Mouse (Mus musculus) splenic B cell, adult 2 months (primary cell): Measurements from ENCODE around the gene Stx4a.
"Not testable (repeated sequence)": the region's sequence is repeated elsewhere in the genome, so short reads cannot be mapped to it uniquely, and the experiment has no call there.

Experiments used
- DNase-seq: peaks from one replicate; pipeline ENCODE4 v3.0.0-alpha.2; 2011; ENCODE audit warnings: low read depth, low spot score
- H3K27me3 ChIP-seq: 2 replicates; pipeline ENCODE4 v1.6.1; 2012; ENCODE audit warnings: mild to moderate bottlenecking, low read length, moderate library complexity, mixed read lengths; ENCODE audit not compliant: control insufficient read depth, poor library complexity, insufficient read depth, severe bottlenecking
- H3K36me3 ChIP-seq: 2 replicates; pipeline ENCODE4 v1.6.1; 2012; ENCODE audit warnings: mild to moderate bottlenecking, low read length, moderate library complexity, mixed read lengths; ENCODE audit not compliant: control insufficient read depth, poor library complexity, insufficient read depth, severe bottlenecking

Gene Stx4a

GRCm38 (mm10) chr7:127835550-127835949 lies 11.5 kb downstream of the Stx4a start:
- no peak for DNase-seq
- no peaks in the 10 kb centered on the region for H3K27me3 ChIP-seq

GRCm38 (mm10) chr7:127837473-127837872 lies 13.4 kb downstream of the Stx4a start:
- Histone ChIP-seq H3K27me3 (no peaks in the 10 kb centered on the region), H3K36me3 (no peaks in the 10 kb centered on the region)
- no peak for DNase-seq

More at GRCm38 (mm10) chr7:127835550-127835949, 11.5 kb downstream of the Stx4a start:
- H3K36me3 ChIP-seq = no peaks in the 10 kb centered on the region

GRCm38 (mm10) chr7:127837878-127838277 lies 13.8 kb downstream of the Stx4a start:
- not testable (repeated sequence) for H3K27me3 ChIP-seq, H3K36me3 ChIP-seq, DNase-seq

- not testable (repeated sequence) for H3K27me3 ChIP-seq, DNase-seq, H3K36me3 ChIP-seq
These were observed 15.9 kb downstream of the Stx4a start for GRCm38 (mm10) chr7:127840031-127840430.

GRCm38 (mm10) chr7:127840886-127841285 lies 16.8 kb downstream of the Stx4a start:
- no peak for DNase-seq
- no peaks in the 10 kb centered on the region for H3K27me3 ChIP-seq
- peaks cover 4% of the 10 kb centered on the region; the same call in 1 of the 2 replicates for H3K36me3 ChIP-seq

- Histone ChIP-seq H3K36me3 (peaks cover 4% of the 10 kb centered on the region), H3K27me3 (no peaks in the 10 kb centered on the region)
- peak; percentile 92 for DNase-seq
These were observed 17.4 kb downstream of the Stx4a start for GRCm38 (mm10) chr7:127841340-127842000.

GRCm38 (mm10) chr7:127842001-127842718 lies 18.1 kb downstream of the Stx4a start:
- no peaks in the 10 kb centered on the region for H3K27me3 ChIP-seq

GRCm38 (mm10) chr7:127849973-127850875 lies 26.1 kb downstream of the Stx4a start:
- no peak for DNase-seq
- H3K36me3 ChIP-seq = no peaks in the 10 kb centered on the region; the same call in 1 of the 2 replicates
- no peaks in the 10 kb centered on the region for H3K27me3 ChIP-seq

More at GRCm38 (mm10) chr7:127842001-127842718, 18.1 kb downstream of the Stx4a start:
- DNase-seq = peak; percentile 84
- H3K36me3 ChIP-seq = peaks cover 4% of the 10 kb centered on the region

- H3K36me3 ChIP-seq = no peaks in the 10 kb centered on the region; the same call in 1 of the 2 replicates
- no peaks in the 10 kb centered on the region for H3K27me3 ChIP-seq
- no peak for DNase-seq
These were observed 26.8 kb downstream of the Stx4a start for GRCm38 (mm10) chr7:127850906-127851305.

- no peak for DNase-seq
- H3K27me3 ChIP-seq = no peaks in the 10 kb centered on the region
- no peaks in the 10 kb centered on the region for H3K36me3 ChIP-seq
These were observed 34.2 kb downstream of the Stx4a start for GRCm38 (mm10) chr7:127858258-127858657.

GRCm38 (mm10) chr7:127866434-127866833 lies 42.3 kb downstream of the Stx4a start:
- DNase-seq = no peak
- peaks cover 4% of the 10 kb centered on the region for H3K36me3 ChIP-seq
- no peaks in the 10 kb centered on the region for H3K27me3 ChIP-seq

GRCm38 (mm10) chr7:127867641-127868040 lies 43.5 kb downstream of the Stx4a start:
- H3K36me3 ChIP-seq = peaks cover 4% of the 10 kb centered on the region
- H3K27me3 ChIP-seq = no peaks in the 10 kb centered on the region
- no peak for DNase-seq

- H3K27me3 ChIP-seq = no peaks in the 10 kb centered on the region
- no peak for DNase-seq
- H3K36me3 ChIP-seq = peaks cover 4% of the 10 kb centered on the region
These were observed 45.2 kb downstream of the Stx4a start for GRCm38 (mm10) chr7:127869149-127869810.

- Histone ChIP-seq H3K36me3 (peaks cover 4% of the 10 kb centered on the region), H3K27me3 (no peaks in the 10 kb centered on the region)
- DNase-seq = peak; percentile 33
These were observed 46.2 kb downstream of the Stx4a start for GRCm38 (mm10) chr7:127870136-127870821.
